Mouse (Mus musculus) gastrocnemius, adult 2 months (tissue): Measurements from ENCODE around the gene Nelfb. TPM values are rescaled to one million over a fixed set of nuclear protein-coding genes. Genes with fewer than 3 reads are reported as not detected.
A peak's percentile ranks its signal among the peaks of the same experiment; 100 is the strongest.

Experiments used
- DNase-seq: peaks from one replicate; pipeline ENCODE4 v3.0.0; 2022
- H3K27ac ChIP-seq: fragments of 200-600 bp; 2 replicates; pipeline ENCODE4 v1.8.1; 2022; ENCODE audit warnings: mild to moderate bottlenecking
- H3K4me3 ChIP-seq: fragments of 200-600 bp; 2 replicates; pipeline ENCODE4 v1.8.1; 2022; ENCODE audit warnings: mild to moderate bottlenecking, moderate library complexity
- CTCF ChIP-seq: fragments of 200-600 bp; IDR thresholded peaks from 2 replicates; pipeline ENCODE4 v1.8.1; 2022; ENCODE audit warnings: antibody characterized with exemption, mild to moderate bottlenecking, moderate library complexity
- intact Hi-C: fragments of 180-260 bp; cut with DNase I; formaldehyde crosslinking; loops from one replicate; pipeline ENCODE4 v1.15.1; 2025
- total RNA-seq, 2 experiments: library from RNA; stranded (reverse); gene quantifications; 2 replicates each; pipeline ENCODE4 v1.2.3; 2021

Nelfb gene
- total RNA-seq, 2 experiments from 2014 or later: 22.3 to 23.1 TPM

DNA sequence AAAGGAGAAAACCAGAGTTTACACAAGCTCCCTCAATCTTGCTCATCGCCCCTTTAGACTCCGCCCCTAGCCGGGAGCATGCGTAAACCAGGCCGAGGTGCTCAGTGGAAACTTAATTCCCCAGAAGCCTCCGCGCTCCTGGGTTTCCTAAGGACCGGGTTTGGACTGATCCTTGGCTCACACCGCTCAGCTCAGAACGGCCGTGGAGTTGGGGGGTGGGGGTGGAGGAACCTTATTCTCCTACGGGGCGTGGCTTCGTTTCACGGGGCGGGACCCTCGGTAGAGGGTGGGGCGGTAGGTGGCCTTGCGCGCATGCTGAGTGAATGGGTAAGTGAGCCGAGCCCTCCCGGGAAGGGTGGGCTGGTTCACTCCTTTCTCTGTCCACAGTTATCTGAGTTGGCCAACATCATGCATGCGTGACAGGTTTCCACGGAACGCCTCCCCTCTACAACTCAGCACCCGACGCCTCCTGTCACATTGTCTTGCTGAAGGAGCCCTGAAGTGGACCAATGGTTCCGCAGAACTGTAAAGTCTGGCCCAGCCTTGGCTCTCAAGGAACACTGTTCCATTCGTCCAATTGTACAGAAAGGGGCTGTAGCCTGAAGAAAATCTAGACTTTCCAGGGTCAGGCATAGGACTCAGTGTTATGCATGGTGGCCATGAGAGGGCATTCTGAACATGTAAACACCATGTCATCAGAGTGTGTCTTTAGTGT lies 29.6 kb upstream of the Nelfb start:
- peak; percentile 80 for DNase-seq
- intact Hi-C loops: no loop called here
- H3K27ac ChIP-seq: peak overlapping the region; percentile 71
- TF ChIP-seq CTCF: no peak
- H3K4me3 ChIP-seq: peak overlapping the region; percentile 65

DNA sequence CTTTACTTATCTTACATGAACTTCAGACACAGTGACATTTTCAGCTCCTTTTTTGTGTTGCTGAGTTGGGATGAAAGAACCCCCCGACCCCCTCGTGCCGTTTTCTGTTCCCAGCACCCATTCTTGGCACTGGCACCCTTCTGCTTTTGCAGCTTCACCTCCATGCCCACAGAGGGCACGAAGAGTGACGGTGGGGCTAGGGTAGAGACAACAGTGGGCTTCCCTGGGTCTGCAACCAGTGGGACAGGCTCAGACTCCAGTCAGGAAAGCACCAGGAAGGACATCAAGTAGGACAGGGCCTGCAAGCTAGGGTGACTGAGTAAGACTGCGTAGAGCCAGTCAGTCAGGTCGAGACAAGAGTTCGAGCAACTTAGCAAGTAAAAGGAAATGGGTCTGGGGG lies 29.0 kb upstream of the Nelfb start:
- no peak for DNase-seq
- TF ChIP-seq CTCF: no peak
- intact Hi-C loops: no loop called here
- Histone ChIP-seq H3K4me3 (peak overlapping the region; percentile 65), H3K27ac (peak overlapping the region; percentile 71)

- Histone ChIP-seq H3K4me3 (no peak overlapping the region), H3K27ac (no peak overlapping the region)
- no peak for TF ChIP-seq CTCF
- intact Hi-C loops: no loop called here
- no peak for DNase-seq
Measured at GRCm38 (mm10) chr2:25239766-25240165, 28.5 kb upstream of the Nelfb start.

DNA sequence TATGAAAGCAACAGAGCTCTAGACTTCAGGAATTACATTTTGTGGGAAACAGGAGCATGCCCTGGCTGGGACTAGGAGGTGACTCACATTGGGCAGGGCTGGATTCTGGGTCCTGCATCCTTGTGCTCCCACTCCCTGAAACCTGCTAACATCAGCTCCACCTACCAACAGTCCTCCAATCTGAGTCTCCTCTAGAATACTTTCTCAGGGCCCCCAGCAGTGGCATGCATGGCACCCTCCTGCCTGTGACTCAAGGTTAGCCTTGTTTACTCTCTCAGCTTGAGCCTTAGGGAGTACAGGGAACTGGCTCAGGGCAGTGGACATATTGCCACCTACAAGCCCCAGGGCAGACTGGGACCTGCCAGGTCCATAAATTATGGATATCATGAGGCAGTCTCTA lies 26.8 kb upstream of the Nelfb start:
- TF ChIP-seq CTCF: no peak
- intact Hi-C loops: no loop called here
- Histone ChIP-seq H3K4me3 (no peak overlapping the region), H3K27ac (no peak overlapping the region)
- no peak for DNase-seq

GRCm38 (mm10) chr2:25237522-25237921 lies 26.2 kb upstream of the Nelfb start:
- no peak for DNase-seq
- intact Hi-C loops: no loop called here
- Histone ChIP-seq H3K4me3 (no peak overlapping the region), H3K27ac (no peak overlapping the region)
- no peak for TF ChIP-seq CTCF

GRCm38 (mm10) chr2:25236614-25237013 lies 25.3 kb upstream of the Nelfb start, which contains the start of gene Rnf224:
Gene Rnf224 (minus strand): TSS chr2:25236787.
- no peak for TF ChIP-seq CTCF
- Histone ChIP-seq H3K4me3 (no peak within 1 kb of the TSS), H3K27ac (no peak within 1 kb of the TSS)
- DNase-seq: no peak
- intact Hi-C loops: no loop called here

GRCm38 (mm10) chr2:25234551-25235220 lies 23.4 kb upstream of the Nelfb start:
- Histone ChIP-seq H3K27ac (no peak overlapping the region), H3K4me3 (no peak overlapping the region)
- intact Hi-C loops: no loop called here
- no peak for TF ChIP-seq CTCF
- DNase-seq: no peak

- Histone ChIP-seq H3K27ac (no peak within 1 kb of the TSS), H3K4me3 (no peak within 1 kb of the TSS)
- DNase-seq: no peak
- TF ChIP-seq CTCF: no peak
- intact Hi-C loops: no loop called here
Measured at GRCm38 (mm10) chr2:25234050-25234449, 22.8 kb upstream of the Nelfb start, which contains the start of gene Slc34a3. Gene Slc34a3 (minus strand): TSS chr2:25234364.

GRCm38 (mm10) chr2:25233421-25233820 lies 22.1 kb upstream of the Nelfb start:
- H3K27ac ChIP-seq: no peak overlapping the region
- intact Hi-C loops: no loop called here
- DNase-seq: no peak
- TF ChIP-seq CTCF: no peak
- no peak overlapping the region for H3K4me3 ChIP-seq

- intact Hi-C loops: no loop called here
- H3K27ac ChIP-seq: no peak overlapping the region
- H3K4me3 ChIP-seq: no peak overlapping the region
- no peak for TF ChIP-seq CTCF
- no peak for DNase-seq
Measured at GRCm38 (mm10) chr2:25231038-25231437, 19.7 kb upstream of the Nelfb start.

GRCm38 (mm10) chr2:25230581-25230980 lies 19.3 kb upstream of the Nelfb start:
- no peak for TF ChIP-seq CTCF
- H3K27ac ChIP-seq: no peak overlapping the region
- intact Hi-C loops: no loop called here
- H3K4me3 ChIP-seq: no peak overlapping the region
- no peak for DNase-seq

DNA sequence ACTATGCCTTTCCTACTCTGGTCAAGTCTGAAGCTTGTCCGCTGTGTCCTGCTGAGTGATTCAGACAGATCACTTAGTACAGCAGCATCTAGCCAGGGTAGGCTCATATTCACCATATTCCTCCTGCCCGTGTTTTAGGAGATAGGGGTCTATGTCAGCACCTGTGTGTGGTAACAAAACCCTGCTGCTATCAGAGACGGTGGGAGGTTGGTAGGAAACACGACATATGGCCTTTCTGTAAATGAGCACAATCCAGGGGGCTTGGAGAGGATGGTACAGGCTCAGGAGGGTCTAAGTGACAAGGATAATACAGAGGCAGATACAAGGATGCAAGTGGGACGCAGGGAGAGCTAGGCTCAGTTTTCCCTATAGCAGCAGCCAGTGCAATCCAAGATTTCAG lies 18.3 kb upstream of the Nelfb start:
- no peak for DNase-seq
- intact Hi-C loops: loop anchor here (5.0 kb wide), 1 partner anchor 63 kb away; no protein-coding TSS in a partner anchor
- Histone ChIP-seq H3K27ac (peak overlapping the region; percentile 98; the same call in 1 of the 2 replicates), H3K4me3 (no peak overlapping the region)
- TF ChIP-seq CTCF: no peak

GRCm38 (mm10) chr2:25228995-25229530 lies 17.8 kb upstream of the Nelfb start:
- TF ChIP-seq CTCF: no peak
- Histone ChIP-seq H3K4me3 (peak overlapping the region; percentile 61), H3K27ac (peak overlapping the region; percentile 98)
- no peak for DNase-seq
- intact Hi-C loops: loop anchor here (1.0 to 5.0 kb wide), 3 partner anchors 26 to 63 kb away; partner anchors contain the start of gene Tmem203
